9 mouse cellular contexts compared by ENCODE assay signal in genomic region chr9:96530674-96531081, GRCm38 (mm10). TPM values are rescaled to one million over a fixed set of nuclear protein-coding genes. Genes with fewer than 3 reads are reported as not detected.
DNase-seq lines count a peak whose midpoint lies in the region; ATAC-seq and TF ChIP-seq lines count a peak whose summit lies in the region.
"Had no signal": no experiment of that assay in that cellular context is flagged by ENCODE, and none has a peak within 500 bp of the region (broad histone marks: within the 10 kb centered on the region; RNA-seq: fewer than 3 reads in every experiment).

No protein-coding gene starts in this region.

- ATAC-seq in forebrain, embryonic 13.5 days, result peak; percentile 45; the same call in 1 of the 2 replicates
- ATAC-seq in forebrain, postnatal 0 days, result no peak
- 0 out of 2 replicates have a peak, but pooled peaks have one; percentile 52 for ATAC-seq in embryonic facial prominence, embryonic 15.5 days (ENCODE audit: insufficient number of reproducible peaks, low FRiP score, low TSS enrichment, low read depth)
- ATAC-seq in frontal cortex, adult (ENCODE audit: low TSS enrichment), result no peak

- H3K9me3 ChIP-seq in forebrain, embryonic 13.5 days (replicated peaks), result no peaks in the 10 kb centered on the region
- no peaks in the 10 kb centered on the region for H3K9me3 ChIP-seq in forebrain, postnatal 0 days (ENCODE audit: low read length)
- H3K9me3 ChIP-seq in E14TG2a.4 (ENCODE audit: low read length), result no peaks in the 10 kb centered on the region
- no peaks in the 10 kb centered on the region for H3K9me3 ChIP-seq in embryonic facial prominence, embryonic 15.5 days (replicated peaks)
- H3K9me3 ChIP-seq: midbrain, embryonic 12.5 days had no signal

- no peaks in the 10 kb centered on the region for H3K27me3 ChIP-seq in forebrain, embryonic 13.5 days
- H3K27me3 ChIP-seq in forebrain, postnatal 0 days (ENCODE audit: insufficient read depth, low read length), result no peaks in the 10 kb centered on the region
- peaks cover 13% of the 10 kb centered on the region for H3K27me3 ChIP-seq in E14TG2a.4 (ENCODE audit: insufficient read depth, low read length)
- H3K27me3 ChIP-seq in embryonic facial prominence, embryonic 15.5 days, result no peaks in the 10 kb centered on the region
- no peaks in the 10 kb centered on the region for H3K27me3 ChIP-seq in small intestine, adult 2 months (ENCODE audit: control insufficient read depth, insufficient read depth, low read length)
- H3K27me3 ChIP-seq: midbrain, embryonic 12.5 days had no signal

- no peak overlapping the region for H3K4me2 ChIP-seq in forebrain, embryonic 13.5 days
- no peak overlapping the region; the same call in 1 of the 2 replicates for H3K4me2 ChIP-seq in forebrain, postnatal 0 days (ENCODE audit: low read depth)
- H3K4me2 ChIP-seq in embryonic facial prominence, embryonic 15.5 days (replicated peaks), result peak overlapping the region; percentile 12; the same call in 1 of the 2 replicates
- H3K4me2 ChIP-seq: midbrain, embryonic 12.5 days had no signal

- H3K4me1 ChIP-seq in forebrain, embryonic 13.5 days, result peaks cover 7% of the 10 kb centered on the region; the same call in 1 of the 2 replicates
- 0 out of 2 replicates have a peak, but pooled peaks cover 3% of the 10 kb centered on the region for H3K4me1 ChIP-seq in forebrain, postnatal 0 days (ENCODE audit: insufficient read depth)
- H3K4me1 ChIP-seq in E14TG2a.4 (replicated peaks; ENCODE audit: low read depth, low read length), result peaks cover 64% of the 10 kb centered on the region
- H3K4me1 ChIP-seq in embryonic facial prominence, embryonic 15.5 days, result peaks cover 17% of the 10 kb centered on the region
- 0 out of 2 replicates have a peak, but pooled peaks cover 2% of the 10 kb centered on the region for H3K4me1 ChIP-seq in small intestine, adult 2 months (ENCODE audit: control insufficient read depth, insufficient read depth, insufficient read length, low read length)

- no peak for TF ChIP-seq CTCF in forebrain, postnatal 0 days (IDR thresholded peaks at IDR 0.05; ENCODE audit: low read depth)
- TF ChIP-seq CTCF in E14TG2a.4 (conservative IDR thresholded peaks at IDR 0.05; ENCODE audit: low read length), result no peak
- no peak for TF ChIP-seq CTCF in small intestine, adult 2 months (IDR thresholded peaks at IDR 0.05; ENCODE audit: extremely low read depth, insufficient read length, insufficient replicate concordance, low read depth, low read length)

- no peak overlapping the region for H3K9ac ChIP-seq in forebrain, embryonic 13.5 days
- no peak overlapping the region for H3K9ac ChIP-seq in forebrain, postnatal 0 days
- no peak overlapping the region for H3K9ac ChIP-seq in embryonic facial prominence, embryonic 15.5 days
- H3K9ac ChIP-seq: midbrain, embryonic 12.5 days had no signal

- DNase-seq in forebrain, postnatal 0 days, result no peak
- DNase-seq in kidney, postnatal 25 days, result peak; percentile 61 to 76
- no peak for DNase-seq in ovary, postnatal 14 days (ENCODE audit: low spot score)

- no peak overlapping the region for H3K4me3 ChIP-seq in forebrain, embryonic 13.5 days
- no peak overlapping the region for H3K4me3 ChIP-seq in forebrain, postnatal 0 days (ENCODE audit: low read depth, low read length)
- H3K4me3 ChIP-seq in E14TG2a.4 (replicated peaks; ENCODE audit: low read length), result peak overlapping the region; percentile 64; the same call in 1 of the 2 replicates
- 0 out of 2 replicates have a peak overlapping the region, but pooled peaks have one; percentile 1 for H3K4me3 ChIP-seq in embryonic facial prominence, embryonic 15.5 days (replicated peaks)
- peak overlapping the region; percentile 6; the same call in 1 of the 2 replicates for H3K4me3 ChIP-seq in small intestine, adult 2 months (ENCODE audit: low read depth, low read length)
- H3K4me3 ChIP-seq: midbrain, embryonic 12.5 days had no signal

- H3K36me3 ChIP-seq in forebrain, embryonic 13.5 days (ENCODE audit: poor library complexity, severe bottlenecking), result no peaks in the 10 kb centered on the region
- no peaks in the 10 kb centered on the region for H3K36me3 ChIP-seq in forebrain, postnatal 0 days (ENCODE audit: insufficient read depth)
- no peaks in the 10 kb centered on the region for H3K36me3 ChIP-seq in E14TG2a.4 (ENCODE audit: insufficient read depth, low read length)
- no peaks in the 10 kb centered on the region for H3K36me3 ChIP-seq in embryonic facial prominence, embryonic 15.5 days
- H3K36me3 ChIP-seq in small intestine, adult 2 months (ENCODE audit: control insufficient read depth, insufficient read depth, low read length), result no peaks in the 10 kb centered on the region
- H3K36me3 ChIP-seq: midbrain, embryonic 12.5 days had no signal

- 60% methylated on average over 11 of the region's 11 CpGs for WGBS in forebrain, embryonic 13.5 days
- WGBS in forebrain, postnatal 0 days, result 38% methylated on average over 11 of the region's 11 CpGs
- 50% methylated on average over 11 of the region's 11 CpGs for WGBS in embryonic facial prominence, embryonic 15.5 days
- 9% methylated on average over 11 of the region's 11 CpGs for WGBS in small intestine, adult 2 months

- TF ChIP-seq POLR2A in small intestine, adult 2 months (IDR thresholded peaks at IDR 0.05; ENCODE audit: low read depth, low read length), result no peak

- no peak overlapping the region for H3K27ac ChIP-seq in forebrain, embryonic 13.5 days
- no peak overlapping the region for H3K27ac ChIP-seq in forebrain, postnatal 0 days (ENCODE audit: low read depth, low read length)
- H3K27ac ChIP-seq in embryonic facial prominence, embryonic 15.5 days (replicated peaks), result no peak overlapping the region
- H3K27ac ChIP-seq in small intestine, adult 2 months (ENCODE audit: insufficient read depth, low read depth, low read length), result no peak overlapping the region

RNA-seq across cellular contexts. Expression of gene Gm28729, which starts 5.6 kb away (rescaled TPM):
- 0.10 and 0.14 TPM in 2 replicates for polyA plus RNA-seq in forebrain, embryonic 13.5 days (2015; fragmentation: Nextera tagmentation; extraction: Ambion mirVana)
- total RNA-seq in forebrain, postnatal 0 days (2014; rRNA removed), result 0.33 and 0.38 TPM in 2 replicates
- 0.14 and 0.52 TPM in 2 replicates for polyA plus RNA-seq in forebrain, postnatal 0 days (2015; fragmentation: Nextera tagmentation; extraction: Ambion mirVana)
- polyA plus RNA-seq in embryonic facial prominence, embryonic 15.5 days (2015; fragmentation: Nextera tagmentation; extraction: Ambion mirVana), result 1.0 and 2.4 TPM in 2 replicates
- 0.08 TPM in 1 of 2 replicates, not detected in the other for polyA plus RNA-seq in small intestine, adult 2 months (2012; rRNA removed)
- polyA plus RNA-seq: midbrain, embryonic 12.5 days had no signal

RNA-seq across cellular contexts. Expression of gene Rnf7, which starts 52.2 kb away (rescaled TPM):
- 235 and 239 TPM in 2 replicates for polyA plus RNA-seq in forebrain, embryonic 13.5 days (2015; fragmentation: Nextera tagmentation; extraction: Ambion mirVana)
- total RNA-seq in forebrain, postnatal 0 days (2014; rRNA removed), result 178 and 300 TPM in 2 replicates
- polyA plus RNA-seq in forebrain, postnatal 0 days (2015; fragmentation: Nextera tagmentation; extraction: Ambion mirVana), result 195 and 209 TPM in 2 replicates
- 205 and 210 TPM in 2 replicates for polyA plus RNA-seq in embryonic facial prominence, embryonic 15.5 days (2015; fragmentation: Nextera tagmentation; extraction: Ambion mirVana)
- polyA plus RNA-seq in small intestine, adult 2 months (2012; rRNA removed), result 34.5 and 65.7 TPM in 2 replicates

Comparison
In these comparisons a context has a peak if more than half of its experiments do, and no peak if none do; other contexts are left out.
1. ATAC-seq: peak in forebrain, embryonic 13.5 days (single experiment) and embryonic facial prominence, embryonic 15.5 days (single experiment); none in forebrain, postnatal 0 days (single experiment) and frontal cortex, adult (single experiment).
2. H3K4me3 ChIP-seq: peak in E14TG2a.4 (single experiment), embryonic facial prominence, embryonic 15.5 days (single experiment) and small intestine, adult 2 months (single experiment); none in forebrain, embryonic 13.5 days (single experiment) and forebrain, postnatal 0 days (single experiment).
3. DNase-seq: peak in kidney, postnatal 25 days (2 of 2); none in forebrain, postnatal 0 days (single experiment) and ovary, postnatal 14 days (single experiment).